Mouse (Mus musculus) kidney, postnatal 4 days (tissue): Measurements from ENCODE around the gene Camkmt.
A peak's percentile ranks its signal among the peaks of the same experiment; 100 is the strongest.

ENCODE experiments used
- DNase-seq, 2 experiments: peaks; one replicate each; pipeline ENCODE4 v3.0.0; 2021; ENCODE audit warnings: mixed read lengths in 2 of 2

The Camkmt gene

GRCm38 (mm10) chr17:85309046-85309445 lies 218.7 kb downstream of the Camkmt start:
- no peak for DNase-seq

- DNase-seq = no peak
Observed at GRCm38 (mm10) chr17:85311348-85311747, 221.0 kb downstream of the Camkmt start.

- DNase-seq = no peak
Observed at GRCm38 (mm10) chr17:85318401-85318800, 228.0 kb downstream of the Camkmt start.

- DNase-seq = no peak
Observed at GRCm38 (mm10) chr17:85319779-85320300, 229.5 kb downstream of the Camkmt start.

- DNase-seq = no peak
Observed at GRCm38 (mm10) chr17:85328901-85329300, 238.5 kb downstream of the Camkmt start.

- no peak for DNase-seq
Observed at GRCm38 (mm10) chr17:85335464-85335863, 245.1 kb downstream of the Camkmt start.

- no peak for DNase-seq
Observed at GRCm38 (mm10) chr17:85337666-85338065, 247.3 kb downstream of the Camkmt start.

- no peak for DNase-seq
Observed at GRCm38 (mm10) chr17:85341134-85341700, 250.9 kb downstream of the Camkmt start.

GRCm38 (mm10) chr17:85342471-85342870 lies 252.1 kb downstream of the Camkmt start:
- no peak for DNase-seq

- no peak for DNase-seq
Observed at GRCm38 (mm10) chr17:85343435-85343834, 253.1 kb downstream of the Camkmt start.

- no peak for DNase-seq
Observed at GRCm38 (mm10) chr17:85346701-85347100, 256.3 kb downstream of the Camkmt start.

GRCm38 (mm10) chr17:85349331-85349935 lies 259.1 kb downstream of the Camkmt start:
- DNase-seq = no peak

GRCm38 (mm10) chr17:85351301-85351700 lies 260.9 kb downstream of the Camkmt start:
- no peak for DNase-seq

GRCm38 (mm10) chr17:85352731-85353130 lies 262.4 kb downstream of the Camkmt start:
- DNase-seq = peak; percentile 14 to 25

- DNase-seq = no peak
Observed at GRCm38 (mm10) chr17:85353191-85353590, 262.8 kb downstream of the Camkmt start.

GRCm38 (mm10) chr17:85353636-85354035 lies 263.3 kb downstream of the Camkmt start:
- no peak for DNase-seq

GRCm38 (mm10) chr17:85355356-85355755 lies 265.0 kb downstream of the Camkmt start:
- DNase-seq = peak; percentile 18 to 34

- no peak for DNase-seq
Observed at GRCm38 (mm10) chr17:85361006-85361405, 270.7 kb downstream of the Camkmt start.

- no peak for DNase-seq
Observed at GRCm38 (mm10) chr17:85367319-85367718, 277.0 kb downstream of the Camkmt start.

- no peak for DNase-seq
Observed at GRCm38 (mm10) chr17:85368776-85369175, 278.4 kb downstream of the Camkmt start.

- peak; percentile 60 to 64 for DNase-seq
Observed at GRCm38 (mm10) chr17:85372076-85372475, 281.7 kb downstream of the Camkmt start.

GRCm38 (mm10) chr17:85372523-85372922 lies 282.2 kb downstream of the Camkmt start:
- DNase-seq = no peak

- DNase-seq = no peak
Observed at GRCm38 (mm10) chr17:85374100-85374833, 283.9 kb downstream of the Camkmt start.

GRCm38 (mm10) chr17:85374834-85375176 lies 284.5 kb downstream of the Camkmt start:
- DNase-seq = no peak
